Mouse (Mus musculus) layer of hippocampus, adult 2 months (tissue): ENCODE measurements around the gene Melk. TPM values are rescaled to one million over a fixed set of nuclear protein-coding genes. Genes with fewer than 3 reads are reported as not detected.

Experiments
- DNase-seq, 2 experiments: peaks; one replicate each; pipeline ENCODE4 v3.0.0; 2022; ENCODE audit warnings: low spot score in 2 of 2
- H3K27ac ChIP-seq: fragments of 200-600 bp; 2 replicates; pipeline ENCODE4 v1.8.1; 2022
- H3K4me3 ChIP-seq: fragments of 200-600 bp; 2 replicates; pipeline ENCODE4 v1.8.1; 2022; ENCODE audit warnings: mild to moderate bottlenecking
- CTCF ChIP-seq: fragments of 200-600 bp; conservative IDR thresholded peaks from 2 replicates; pipeline ENCODE4 v1.8.1; 2022; ENCODE audit warnings: antibody characterized with exemption, mild to moderate bottlenecking, moderate library complexity
- long read RNA-seq, 2 experiments: library from polyadenylated mRNA; stranded (forward); transcript quantifications; one replicate each; pipeline ENCODE4 v2.0.0; 2021; ENCODE audit warnings: borderline mapping rate in 2 of 2
- total RNA-seq, 2 experiments: library from RNA; stranded (reverse); gene quantifications; 2 replicates each; pipeline ENCODE4 v1.2.3; 2021

Gene Melk
- under 1 TPM; 0.49 to 0.66 TPM for total RNA-seq
- long read RNA-seq, experiment 1 = 0 reads
- long read RNA-seq, experiment 2 = 0 reads

GRCm38 (mm10) chr4:44300781-44301750 lies at the start of gene Melk:
Gene Melk, plus strand, starts transcription at chr4:44300876.
- TF ChIP-seq CTCF = no peak
- no peak within 1 kb of the TSS for H3K27ac ChIP-seq
- DNase-seq = peak; percentile 14 to 44
- H3K4me3 ChIP-seq = peak within 1 kb of the TSS; percentile 68

GRCm38 (mm10) chr4:44251521-44251920 lies 49.2 kb upstream of the Melk start:
- TF ChIP-seq CTCF = no peak
- H3K27ac ChIP-seq = no peak overlapping the region
- no peak for DNase-seq
- no peak overlapping the region for H3K4me3 ChIP-seq

- no peak overlapping the region for H3K4me3 ChIP-seq
- no peak for TF ChIP-seq CTCF
- H3K27ac ChIP-seq = no peak overlapping the region
- DNase-seq = no peak
Measured at GRCm38 (mm10) chr4:44251966-44252916, 48.4 kb upstream of the Melk start.

- Histone ChIP-seq H3K4me3 (no peak overlapping the region), H3K27ac (no peak overlapping the region)
- TF ChIP-seq CTCF = no peak
- DNase-seq = no peak
Measured at GRCm38 (mm10) chr4:44253191-44253590, 47.5 kb upstream of the Melk start.

GRCm38 (mm10) chr4:44254579-44254978 lies 46.1 kb upstream of the Melk start:
- TF ChIP-seq CTCF = no peak
- Histone ChIP-seq H3K4me3 (no peak overlapping the region), H3K27ac (no peak overlapping the region)
- DNase-seq = no peak

GRCm38 (mm10) chr4:44259126-44259525 lies 41.5 kb upstream of the Melk start:
- no peak overlapping the region for H3K4me3 ChIP-seq
- H3K27ac ChIP-seq = no peak overlapping the region
- no peak for TF ChIP-seq CTCF
- DNase-seq = no peak

- Histone ChIP-seq H3K4me3 (no peak overlapping the region), H3K27ac (no peak overlapping the region)
- no peak for TF ChIP-seq CTCF
- no peak for DNase-seq
Measured at GRCm38 (mm10) chr4:44260244-44260643, 40.4 kb upstream of the Melk start.

- no peak for TF ChIP-seq CTCF
- DNase-seq = no peak
- Histone ChIP-seq H3K4me3 (no peak overlapping the region), H3K27ac (no peak overlapping the region)
Measured at GRCm38 (mm10) chr4:44265500-44265899, 35.2 kb upstream of the Melk start.

GRCm38 (mm10) chr4:44267437-44267836 lies 33.2 kb upstream of the Melk start:
- TF ChIP-seq CTCF = no peak

GRCm38 (mm10) chr4:44269376-44269817 lies 31.3 kb upstream of the Melk start:
- no peak for TF ChIP-seq CTCF
- DNase-seq = no peak
- H3K27ac ChIP-seq = no peak overlapping the region

More at GRCm38 (mm10) chr4:44267437-44267836, 33.2 kb upstream of the Melk start:
- no peak for DNase-seq
- H3K27ac ChIP-seq = no peak overlapping the region
- no peak overlapping the region for H3K4me3 ChIP-seq

GRCm38 (mm10) chr4:44271134-44271533 lies 29.5 kb upstream of the Melk start:
- Histone ChIP-seq H3K27ac (no peak overlapping the region), H3K4me3 (no peak overlapping the region)
- DNase-seq = no peak
- no peak for TF ChIP-seq CTCF

More at GRCm38 (mm10) chr4:44269376-44269817, 31.3 kb upstream of the Melk start:
- H3K4me3 ChIP-seq = no peak overlapping the region

- H3K4me3 ChIP-seq = no peak overlapping the region
- H3K27ac ChIP-seq = no peak overlapping the region
- no peak for DNase-seq
- TF ChIP-seq CTCF = no peak
Measured at GRCm38 (mm10) chr4:44281597-44282265, 18.9 kb upstream of the Melk start.

GRCm38 (mm10) chr4:44292534-44292933 lies 8.1 kb upstream of the Melk start:
- peak; percentile 95 for TF ChIP-seq CTCF
- Histone ChIP-seq H3K4me3 (no peak overlapping the region), H3K27ac (no peak overlapping the region)
- DNase-seq = peak; percentile 49 to 74
